Mouse (Mus musculus): ENCODE measurements around the gene Nell2. TPM values are rescaled to one million over a fixed set of nuclear protein-coding genes. Genes with fewer than 3 reads are reported as not detected.

Nell2 gene
- polyA plus RNA-seq, 1 experiment: 0.30 TPM

DNA sequence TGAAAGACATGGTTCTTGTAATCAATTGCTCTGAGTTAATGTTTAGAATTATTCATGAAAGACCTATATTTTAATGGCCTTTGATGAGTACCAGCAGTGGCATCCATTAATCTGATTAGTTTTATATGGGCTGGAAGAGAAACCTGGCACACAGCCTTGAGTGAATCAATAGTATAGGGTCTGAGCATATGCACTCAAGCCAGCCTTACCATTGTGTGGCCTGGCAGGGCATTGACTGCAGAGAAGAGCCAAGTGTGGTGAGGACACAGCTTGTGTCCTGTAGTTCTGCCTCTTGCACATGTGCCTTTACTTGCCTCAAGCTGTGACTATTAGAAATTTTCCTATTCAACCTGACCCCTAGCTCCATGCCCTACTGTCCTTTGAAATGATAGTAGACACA, 426.8 kb downstream of the Nell2 start:
- Histone ChIP-seq H3K4me1 (ENCODE audit: control insufficient read depth, insufficient read depth, low read length) (no peaks in the 10 kb centered on the region), H3K4me3 (replicated peaks; ENCODE audit: extremely low read depth, low read depth, low read length) (no peak overlapping the region)
- DNase-seq: no peak
- TF ChIP-seq CTCF (IDR thresholded peaks at IDR 0.05; ENCODE audit: insufficient read depth, low read length) (no peak), POLR2A (IDR thresholded peaks at IDR 0.05; ENCODE audit: borderline replicate concordance, extremely low read depth, low read depth, low read length) (no peak)

DNA sequence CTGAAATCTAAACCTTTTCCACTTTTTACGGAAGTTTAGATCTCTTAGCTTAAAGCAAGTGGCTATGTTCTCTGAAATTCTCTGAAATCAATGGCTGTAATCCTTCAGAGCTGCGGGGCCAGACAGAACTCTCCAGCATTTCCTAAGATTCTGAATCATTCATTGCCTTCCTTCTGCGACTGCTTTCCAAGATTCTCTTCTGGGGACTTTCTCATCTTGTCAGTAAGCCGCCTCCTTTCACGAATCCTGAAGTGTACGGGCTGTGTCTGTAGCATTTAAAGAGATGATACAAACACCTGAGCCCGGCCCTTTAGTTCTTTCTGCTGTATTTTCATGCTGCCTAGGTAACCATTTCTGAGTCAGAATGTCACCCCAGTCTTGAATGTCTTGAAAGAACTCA, 428.2 kb downstream of the Nell2 start:
- no peak for TF ChIP-seq POLR2A (IDR thresholded peaks at IDR 0.05; ENCODE audit: borderline replicate concordance, extremely low read depth, low read depth, low read length)
- no peak for TF ChIP-seq CTCF (IDR thresholded peaks at IDR 0.05; ENCODE audit: insufficient read depth, low read length)
- DNase-seq: no peak
- WGBS: 82% methylated on average over 7 of the region's 7 CpGs
- no peaks in the 10 kb centered on the region for H3K4me1 ChIP-seq (ENCODE audit: control insufficient read depth, insufficient read depth, low read length)
- H3K4me3 ChIP-seq (replicated peaks; ENCODE audit: extremely low read depth, low read depth, low read length): no peak overlapping the region

DNA sequence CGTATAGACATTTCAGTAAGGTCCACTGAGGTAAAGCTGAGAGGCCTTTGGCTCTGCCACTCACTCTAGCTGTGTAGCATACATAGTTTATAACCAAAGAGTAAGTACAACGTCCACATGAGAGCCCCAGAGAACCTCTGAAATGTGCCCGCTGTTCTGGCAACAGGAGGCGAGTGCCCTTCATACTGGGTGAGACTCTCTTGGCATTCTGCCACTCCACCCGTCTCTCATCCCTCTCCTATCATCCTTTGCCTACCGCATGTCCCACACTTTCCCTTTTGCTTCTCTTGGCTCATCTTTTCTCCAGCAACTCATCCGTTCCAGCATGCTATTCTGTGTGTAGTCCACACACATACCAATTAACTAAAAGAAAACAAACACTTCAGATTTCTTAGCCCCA, 442.4 kb downstream of the Nell2 start:
- TF ChIP-seq POLR2A (IDR thresholded peaks at IDR 0.05; ENCODE audit: borderline replicate concordance, extremely low read depth, low read depth, low read length) (no peak), CTCF (IDR thresholded peaks at IDR 0.05; ENCODE audit: insufficient read depth, low read length) (no peak)
- whole genome bisulfite sequencing: 60% methylated on average over 7 of the region's 7 CpGs
- DNase-seq: no peak
- no peaks in the 10 kb centered on the region for H3K4me1 ChIP-seq (ENCODE audit: control insufficient read depth, insufficient read depth, low read length)
- H3K4me3 ChIP-seq (replicated peaks; ENCODE audit: extremely low read depth, low read depth, low read length): no peak overlapping the region

DNA sequence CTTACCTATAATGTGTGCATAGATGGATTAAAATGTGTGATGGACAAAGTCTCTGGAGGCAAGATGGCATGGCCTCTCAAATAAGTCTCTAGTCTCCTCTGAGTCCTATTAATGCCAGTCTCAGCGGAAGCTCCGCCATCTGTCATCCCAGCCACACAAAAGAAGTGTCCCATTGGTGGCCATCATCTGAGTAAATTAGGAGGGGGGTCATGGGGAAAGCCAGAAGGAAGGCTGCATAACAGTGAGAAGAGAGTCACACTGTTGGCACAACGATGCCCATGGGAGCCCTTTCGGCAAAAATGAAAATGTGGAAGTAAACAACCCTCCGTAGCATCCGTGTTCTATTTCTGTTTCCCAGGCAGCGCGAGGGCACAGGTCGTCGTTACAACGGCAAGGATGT, 446.7 kb downstream of the Nell2 start:
- Histone ChIP-seq H3K4me1 (ENCODE audit: control insufficient read depth, insufficient read depth, low read length) (no peaks in the 10 kb centered on the region), H3K4me3 (replicated peaks; ENCODE audit: extremely low read depth, low read depth, low read length) (no peak overlapping the region)

DNA sequence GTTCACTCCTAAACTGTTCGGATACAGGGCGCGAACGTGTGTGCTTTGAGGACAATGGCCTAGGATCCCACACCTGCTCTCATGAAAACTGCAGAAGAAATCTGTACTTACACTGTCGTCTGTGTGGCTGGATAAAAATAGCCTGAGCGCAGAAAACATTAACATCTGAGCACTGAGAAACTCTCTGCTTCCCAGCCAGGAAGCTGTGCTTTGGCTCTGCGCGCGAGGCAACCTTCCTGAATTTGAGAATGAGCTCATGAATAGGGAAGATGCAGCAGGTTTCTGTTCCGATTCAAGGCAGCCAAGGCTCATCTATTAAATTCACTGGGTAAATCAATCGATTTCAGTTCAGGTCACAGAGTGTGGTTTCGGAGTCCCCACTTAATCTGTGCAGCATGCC, 453.0 kb downstream of the Nell2 start:
- WGBS: 86% methylated on average over 12 of the region's 12 CpGs
- no peak for TF ChIP-seq POLR2A (IDR thresholded peaks at IDR 0.05; ENCODE audit: borderline replicate concordance, extremely low read depth, low read depth, low read length)
- H3K4me1 ChIP-seq (ENCODE audit: control insufficient read depth, insufficient read depth, low read length): no peaks in the 10 kb centered on the region
- no peak overlapping the region for H3K4me3 ChIP-seq (replicated peaks; ENCODE audit: extremely low read depth, low read depth, low read length)
- no peak for DNase-seq

More for the DNA sequence above, 446.7 kb downstream of the Nell2 start:
- WGBS: 87% methylated on average over 11 of the region's 11 CpGs
- no peak for DNase-seq
- TF ChIP-seq CTCF (IDR thresholded peaks at IDR 0.05; ENCODE audit: insufficient read depth, low read length) (no peak), POLR2A (IDR thresholded peaks at IDR 0.05; ENCODE audit: borderline replicate concordance, extremely low read depth, low read depth, low read length) (no peak)

DNA sequence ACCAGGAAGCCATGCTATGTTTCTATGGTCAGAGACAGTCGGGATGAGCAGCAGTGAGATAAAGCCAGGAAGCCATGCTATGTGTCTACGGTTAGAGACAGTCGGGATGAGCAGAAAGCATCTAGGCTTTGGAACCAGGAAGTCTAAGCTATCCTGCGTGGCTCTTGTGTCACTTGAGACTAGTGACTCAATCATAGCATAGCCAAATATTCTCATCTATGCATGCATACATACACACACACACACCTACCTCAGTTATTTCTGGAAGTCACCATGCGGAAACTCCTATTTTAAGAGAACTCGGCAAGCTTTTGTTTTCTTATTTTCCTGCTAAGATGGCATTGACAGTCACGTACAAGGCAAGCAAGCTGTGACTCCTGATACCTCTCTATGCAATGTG, 457.5 kb downstream of the Nell2 start:
- TF ChIP-seq CTCF (IDR thresholded peaks at IDR 0.05; ENCODE audit: insufficient read depth, low read length) (no peak), POLR2A (IDR thresholded peaks at IDR 0.05; ENCODE audit: borderline replicate concordance, extremely low read depth, low read depth, low read length) (no peak)
- 81% methylated on average over 7 of the region's 7 CpGs for WGBS
- no peaks in the 10 kb centered on the region for H3K4me1 ChIP-seq (ENCODE audit: control insufficient read depth, insufficient read depth, low read length)
- DNase-seq: no peak
- no peak overlapping the region for H3K4me3 ChIP-seq (replicated peaks; ENCODE audit: extremely low read depth, low read depth, low read length)

DNA sequence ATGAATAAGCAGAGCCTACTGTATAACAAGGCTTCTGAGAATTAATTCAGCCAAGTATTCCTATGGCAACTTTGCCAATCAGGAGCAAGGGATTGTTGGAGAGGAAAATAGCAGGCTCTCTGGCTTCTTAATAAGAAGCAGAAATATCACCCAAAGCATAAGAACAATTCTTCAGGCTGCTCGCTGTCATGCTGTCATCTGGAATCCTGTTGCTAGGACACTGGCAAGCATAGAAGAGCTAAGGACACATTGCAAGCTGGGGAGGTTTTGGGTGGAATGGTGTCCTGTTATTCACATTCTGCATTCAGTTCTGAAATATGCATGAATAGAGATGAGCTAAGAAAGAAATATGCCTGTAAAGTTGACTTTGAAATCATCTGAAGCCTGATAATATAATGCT, 459.6 kb downstream of the Nell2 start:
- no peak for TF ChIP-seq POLR2A (IDR thresholded peaks at IDR 0.05; ENCODE audit: borderline replicate concordance, extremely low read depth, low read depth, low read length)
- TF ChIP-seq CTCF (IDR thresholded peaks at IDR 0.05; ENCODE audit: insufficient read depth, low read length): no peak
- DNase-seq: no peak
- Histone ChIP-seq H3K4me1 (ENCODE audit: control insufficient read depth, insufficient read depth, low read length) (no peaks in the 10 kb centered on the region), H3K4me3 (replicated peaks; ENCODE audit: extremely low read depth, low read depth, low read length) (no peak overlapping the region)
- WGBS: 80% methylated on average over 1 of the region's 1 CpGs

DNA sequence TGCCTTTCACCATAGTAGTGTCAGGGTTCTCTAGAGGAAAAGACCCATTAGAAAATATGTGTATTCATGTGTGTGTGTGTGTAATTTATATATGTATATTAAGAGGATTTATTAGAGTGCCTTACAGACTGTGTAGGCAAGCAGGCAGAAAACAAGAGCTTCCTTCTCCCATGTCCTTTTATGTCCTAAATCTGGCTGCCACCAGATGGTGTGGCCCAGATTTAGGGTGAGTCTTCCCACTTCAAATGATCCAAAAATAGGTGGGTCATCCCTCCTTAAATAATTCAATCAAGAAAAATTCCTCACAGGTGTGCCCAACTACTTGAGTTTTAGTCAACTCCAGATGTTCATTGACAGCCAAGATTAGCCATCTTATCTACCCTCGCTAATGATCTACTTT, 460.3 kb downstream of the Nell2 start:
- no peaks in the 10 kb centered on the region for H3K4me1 ChIP-seq (ENCODE audit: control insufficient read depth, insufficient read depth, low read length)
- TF ChIP-seq CTCF (IDR thresholded peaks at IDR 0.05; ENCODE audit: insufficient read depth, low read length): no peak
- DNase-seq: no peak
- WGBS: 84% methylated on average over 1 of the region's 1 CpGs
- no peak overlapping the region for H3K4me3 ChIP-seq (replicated peaks; ENCODE audit: extremely low read depth, low read depth, low read length)

DNA sequence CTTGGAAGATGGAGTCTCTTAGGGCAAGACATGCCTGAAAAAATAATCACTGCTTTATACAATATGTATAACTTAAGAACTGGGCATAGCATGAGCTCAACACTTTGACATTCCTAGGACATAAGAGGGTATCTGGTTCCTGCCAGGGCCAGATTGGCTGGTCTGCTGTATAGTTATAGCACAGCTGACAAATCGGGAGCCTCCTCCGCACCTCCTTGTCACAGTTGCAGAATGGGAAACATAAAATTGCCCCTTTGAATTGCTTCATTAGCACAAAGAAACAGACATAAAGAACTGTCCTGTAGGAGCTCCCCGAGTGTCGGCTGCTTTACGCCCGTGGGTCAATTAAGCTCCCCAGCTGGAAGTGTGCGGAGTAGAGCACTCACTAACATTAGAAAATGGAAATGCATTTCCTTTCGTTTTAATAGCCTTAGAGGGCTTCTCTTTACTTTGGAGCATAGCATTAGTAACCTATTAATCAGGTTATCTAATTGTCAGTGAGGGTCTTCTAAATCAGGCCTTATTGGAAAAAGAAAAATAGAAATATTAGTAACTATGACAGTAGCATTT, 473.2 kb downstream of the Nell2 start:
- H3K4me1 ChIP-seq (ENCODE audit: control insufficient read depth, insufficient read depth, low read length): no peaks in the 10 kb centered on the region
- H3K4me3 ChIP-seq (replicated peaks; ENCODE audit: extremely low read depth, low read depth, low read length): no peak overlapping the region
- no peak for DNase-seq
- no peak for TF ChIP-seq CTCF (IDR thresholded peaks at IDR 0.05; ENCODE audit: insufficient read depth, low read length)
- no peak for TF ChIP-seq POLR2A (IDR thresholded peaks at IDR 0.05; ENCODE audit: borderline replicate concordance, extremely low read depth, low read depth, low read length)
- 86% methylated on average over 8 of the region's 8 CpGs for WGBS

DNA sequence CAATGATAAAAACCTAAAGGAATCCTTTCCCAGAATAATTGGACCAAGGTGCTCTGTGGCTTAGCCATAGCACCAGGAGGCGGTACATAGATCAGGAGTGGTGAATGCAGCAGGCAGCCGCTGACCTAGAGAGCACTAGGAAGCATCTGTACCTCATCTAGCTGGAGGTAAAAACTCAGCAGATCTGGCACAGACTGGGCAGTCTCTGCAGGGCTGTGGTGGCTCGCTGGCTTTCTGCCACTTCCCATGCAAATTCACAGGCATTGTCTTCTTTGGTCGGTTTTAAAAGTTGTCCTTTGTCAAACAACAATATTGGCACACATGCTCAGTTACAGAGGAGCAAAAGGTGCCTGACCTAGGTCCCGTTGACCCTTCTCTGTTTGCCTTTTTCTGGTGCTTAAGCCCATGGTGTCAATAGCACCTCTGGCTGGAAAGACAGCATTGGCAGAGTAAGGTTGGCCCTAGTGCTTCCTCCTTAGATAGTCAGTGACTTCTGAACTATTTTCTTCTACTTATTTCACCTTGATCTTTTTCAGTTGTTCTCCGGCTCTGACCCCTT, 479.1 kb downstream of the Nell2 start:
- TF ChIP-seq CTCF (IDR thresholded peaks at IDR 0.05; ENCODE audit: insufficient read depth, low read length) (no peak), POLR2A (IDR thresholded peaks at IDR 0.05; ENCODE audit: borderline replicate concordance, extremely low read depth, low read depth, low read length) (no peak)
- Histone ChIP-seq H3K4me3 (replicated peaks; ENCODE audit: extremely low read depth, low read depth, low read length) (no peak overlapping the region), H3K4me1 (ENCODE audit: control insufficient read depth, insufficient read depth, low read length) (no peaks in the 10 kb centered on the region)
- 65% methylated on average over 6 of the region's 6 CpGs for WGBS
- no peak for DNase-seq
